Mouse (Mus musculus) left cerebral cortex, postnatal 10 days (tissue): ENCODE measurements around the gene Bfsp1. TPM values are rescaled to one million over a fixed set of nuclear protein-coding genes. Genes with fewer than 3 reads are reported as not detected.

Source experiments
- DNase-seq, 2 experiments: peaks; one replicate each; pipeline ENCODE4 v3.0.0; 2021 to 2022; ENCODE audit warnings: low spot score in 2 of 2, mixed read lengths in 1 of 2; ENCODE audit errors: extremely low spot score in 1 of 2
- intact Hi-C: fragments of 180-260 bp; cut with DNase I; formaldehyde crosslinking; loops from one replicate; pipeline ENCODE4 v1.15.1; 2025
- total RNA-seq, 2 experiments: library from RNA; stranded (reverse); gene quantifications; 2 replicates each; pipeline ENCODE4 v1.2.3; 2021

Bfsp1 gene
- total RNA-seq, 2 experiments from 2014 or later, result 3.1 to 3.7 TPM

DNA sequence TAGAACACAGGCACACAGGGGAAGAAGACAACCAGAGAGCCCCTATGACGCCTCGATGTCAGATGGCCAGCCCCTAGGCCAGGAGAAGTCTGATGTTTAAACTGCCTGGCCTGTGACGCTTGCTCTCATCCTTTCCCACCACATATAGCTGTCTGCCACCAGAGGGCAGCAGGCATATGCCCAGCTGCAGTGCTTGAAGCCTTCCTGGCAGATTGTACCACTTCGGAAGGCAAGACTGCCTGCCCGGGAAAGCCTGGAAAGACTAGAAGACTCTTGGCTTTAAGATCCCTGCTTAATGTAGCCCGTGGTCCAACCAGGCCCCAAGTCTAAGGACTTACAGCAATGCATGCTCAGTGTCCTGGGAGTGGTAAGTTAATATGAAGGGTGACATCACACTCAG is 4.4 kb upstream of the Bfsp1 start:
- intact Hi-C loops, result loop anchor here (5.0 to 10.0 kb wide), 3 partner anchors 350 to 587 kb away; no protein-coding TSS in a partner anchor
- peak; percentile 80 to 85 for DNase-seq

DNA sequence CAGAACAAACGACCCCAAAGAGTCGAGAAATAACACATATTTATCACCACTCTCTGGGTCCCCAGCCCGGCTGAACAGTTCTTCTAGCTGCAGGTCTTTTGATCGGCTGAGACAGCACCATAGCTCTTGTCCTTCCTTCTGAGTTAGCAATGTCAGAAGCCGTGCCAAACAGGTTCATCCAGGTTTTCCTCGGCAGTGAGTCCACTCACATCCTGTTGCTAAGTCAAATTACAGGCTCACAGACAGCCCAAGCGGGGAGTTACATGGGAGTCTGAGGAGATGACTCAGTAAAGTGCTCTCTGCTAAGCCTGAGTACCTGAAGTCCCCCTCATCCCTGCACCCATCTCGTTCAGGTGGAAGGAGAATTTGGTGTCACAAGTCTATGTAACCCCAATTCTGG is 1.6 kb upstream of the Bfsp1 start:
- intact Hi-C loops, result loop anchor here (10.0 kb wide), 1 partner anchor 590 kb away; no protein-coding TSS in a partner anchor
- no peak for DNase-seq

DNA sequence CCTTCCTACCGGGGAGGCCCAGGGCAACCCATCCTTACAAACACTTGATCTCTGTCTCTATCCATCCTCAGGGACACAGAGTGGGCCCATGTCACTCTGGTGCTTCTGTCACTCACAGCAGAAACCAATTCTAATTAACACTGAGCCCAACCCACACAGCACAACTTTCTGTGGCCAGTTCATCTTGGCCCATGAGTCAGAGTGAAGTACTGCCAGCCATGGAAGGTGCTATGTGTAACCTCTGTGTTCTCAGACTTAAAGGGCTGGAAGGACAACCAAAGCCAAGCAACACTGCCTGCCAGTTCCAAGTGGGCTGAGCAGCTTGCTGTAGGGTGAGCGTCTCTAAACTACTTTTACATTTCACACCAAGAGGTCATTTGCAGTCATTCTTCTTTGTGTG is 3.8 kb downstream of the Bfsp1 start:
- no peak for DNase-seq
- intact Hi-C loops, result no loop called here

DNA sequence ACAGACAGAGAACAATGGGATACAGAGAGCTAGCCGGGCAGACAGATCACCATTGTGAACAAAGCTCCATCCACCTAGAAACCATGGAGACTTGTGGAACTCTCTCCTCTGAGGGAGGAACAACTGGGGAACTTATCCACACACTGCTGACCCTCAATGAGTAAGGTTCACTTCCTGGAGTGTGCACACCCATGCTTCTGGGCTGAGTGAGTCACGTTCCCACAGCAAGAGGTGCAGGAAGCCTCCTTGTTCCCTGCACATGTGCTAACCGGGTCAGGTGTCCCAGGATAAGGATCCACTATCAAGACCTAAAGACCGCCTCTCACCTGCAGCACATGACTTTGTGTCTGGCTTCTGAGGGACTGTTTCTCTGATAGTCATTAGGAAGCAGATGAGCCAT is 9.5 kb downstream of the Bfsp1 start:
- intact Hi-C loops, result no loop called here
- no peak for DNase-seq

DNA sequence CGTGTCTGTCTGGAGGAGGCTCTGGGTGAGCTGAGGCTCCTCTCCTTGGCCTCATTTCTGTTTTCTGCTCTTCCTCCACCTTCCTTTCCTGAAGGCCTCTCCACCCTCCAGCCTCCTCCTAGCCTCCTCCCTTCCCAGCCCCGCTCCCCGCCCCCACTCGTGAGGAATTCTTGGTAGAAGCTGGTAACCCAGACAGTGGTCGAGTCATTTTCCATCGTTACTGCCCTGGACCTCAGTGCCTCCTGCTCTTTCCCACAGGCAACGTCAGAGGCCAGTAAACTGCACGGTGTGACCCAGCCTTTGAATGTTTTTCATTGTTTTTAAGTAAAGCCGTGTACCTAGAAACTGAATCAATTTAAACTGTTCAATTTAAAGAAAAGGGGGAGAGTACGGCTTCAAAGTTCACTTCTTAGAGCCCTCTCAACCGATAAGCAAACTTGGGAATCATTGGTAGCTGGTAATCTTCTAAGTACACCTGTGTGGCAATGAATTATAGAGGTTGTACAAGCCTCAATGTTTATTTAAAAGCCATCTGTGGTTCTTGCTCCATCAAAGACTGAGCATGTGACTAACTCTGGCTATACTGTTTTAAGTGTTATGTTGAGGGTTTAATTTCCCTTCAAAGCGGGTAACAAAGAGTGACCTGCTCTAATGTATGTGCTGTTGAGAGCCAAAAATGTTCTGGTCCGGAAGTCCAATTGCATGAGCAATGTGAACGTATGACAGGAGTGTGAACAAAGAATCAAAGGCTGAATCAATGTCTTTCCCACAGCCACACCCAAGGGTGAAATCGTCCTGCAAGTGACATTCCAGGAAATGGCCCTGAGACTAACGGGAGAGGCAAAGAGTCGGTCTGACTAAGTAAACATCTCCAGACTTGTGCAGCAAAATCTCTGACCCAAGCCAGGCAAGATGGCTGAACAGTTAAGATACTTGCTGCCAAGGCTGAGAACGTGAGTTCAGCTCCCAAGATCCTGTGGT is 10.4 kb downstream of the Bfsp1 start:
- DNase-seq, result no peak
- intact Hi-C loops, result no loop called here

DNA sequence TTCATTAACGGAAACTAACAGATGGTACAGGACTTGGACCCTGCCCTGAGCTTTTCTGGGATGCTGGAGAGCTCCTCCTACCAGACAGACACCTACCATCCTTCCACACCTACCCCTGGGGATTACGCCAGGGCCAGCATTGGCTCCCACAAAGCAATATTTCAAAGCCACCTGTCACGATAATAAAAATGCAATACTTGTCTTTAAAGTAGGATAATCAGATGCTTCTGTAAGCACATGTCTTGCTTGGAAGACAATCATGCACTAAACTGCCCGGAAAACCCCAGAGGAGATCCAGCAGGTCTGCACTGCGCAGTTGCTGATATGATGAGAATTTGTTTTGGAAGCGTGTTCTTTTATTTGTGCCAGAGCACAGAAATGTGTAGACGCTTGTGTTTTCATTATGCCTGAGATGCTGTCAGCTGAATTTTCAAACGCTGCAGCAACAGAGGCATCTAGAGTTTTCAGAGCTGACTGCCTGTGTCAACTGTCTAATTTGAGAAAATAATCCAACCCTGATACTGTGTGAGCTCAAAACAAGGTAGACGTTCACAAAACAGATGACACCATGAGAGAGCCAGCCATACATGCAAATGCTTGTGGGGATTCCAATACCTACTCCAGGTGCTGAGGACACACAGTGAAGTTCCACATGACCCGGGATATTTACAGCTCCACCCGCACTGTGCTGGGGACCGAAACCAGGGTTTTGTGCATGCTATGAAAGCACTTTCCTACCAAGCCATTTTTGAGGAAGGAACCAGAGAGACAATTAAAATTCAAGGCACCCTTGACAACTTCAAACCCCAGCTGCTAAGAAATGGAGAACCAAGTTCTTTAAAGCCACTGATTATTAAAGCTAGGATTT is 11.4 kb downstream of the Bfsp1 start:
- intact Hi-C loops, result no loop called here
- DNase-seq, result no peak

DNA sequence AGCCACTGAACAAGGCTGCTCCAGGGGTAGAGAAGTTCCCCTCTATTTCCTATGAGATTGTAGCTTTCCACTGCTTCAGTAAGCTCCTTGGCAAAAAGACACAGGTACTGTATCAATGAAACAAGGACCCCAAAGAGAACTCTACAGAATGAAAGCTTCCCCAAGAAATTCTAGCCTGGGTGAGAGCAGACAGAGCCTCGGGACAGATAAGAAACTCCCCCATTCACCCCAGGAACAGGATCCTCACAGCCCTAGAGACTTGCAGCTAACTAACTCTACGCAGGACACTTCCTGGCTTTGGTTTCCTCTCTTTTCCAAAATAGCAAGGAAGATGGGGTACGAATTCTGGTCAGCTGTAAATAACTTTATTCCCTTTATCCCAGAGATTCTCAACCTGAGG is 15.7 kb downstream of the Bfsp1 start:
- intact Hi-C loops, result no loop called here

DNA sequence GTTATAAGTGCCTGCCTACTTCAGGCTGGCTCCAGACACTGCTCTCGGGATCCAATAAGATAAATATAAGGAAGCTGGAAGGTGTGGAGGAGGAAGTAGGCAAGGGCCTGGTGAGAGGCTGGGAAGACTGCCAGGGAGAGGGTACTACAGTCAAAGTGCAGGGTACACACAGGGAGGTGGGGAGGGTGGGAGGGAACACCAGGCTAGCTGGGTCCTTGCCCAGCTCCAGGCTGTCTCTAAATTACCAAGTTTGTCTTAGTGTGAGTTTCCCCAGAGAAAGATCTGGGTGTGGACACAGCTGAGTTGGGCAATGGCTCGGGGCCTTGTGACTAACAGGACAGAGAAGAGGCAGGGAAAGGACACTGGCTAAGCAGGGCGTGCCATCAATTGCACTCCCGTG is 16.2 kb downstream of the Bfsp1 start:
- DNase-seq, result no peak
- intact Hi-C loops, result no loop called here

More for the DNA sequence above, 15.7 kb downstream of the Bfsp1 start:
- DNase-seq, result no peak

DNA sequence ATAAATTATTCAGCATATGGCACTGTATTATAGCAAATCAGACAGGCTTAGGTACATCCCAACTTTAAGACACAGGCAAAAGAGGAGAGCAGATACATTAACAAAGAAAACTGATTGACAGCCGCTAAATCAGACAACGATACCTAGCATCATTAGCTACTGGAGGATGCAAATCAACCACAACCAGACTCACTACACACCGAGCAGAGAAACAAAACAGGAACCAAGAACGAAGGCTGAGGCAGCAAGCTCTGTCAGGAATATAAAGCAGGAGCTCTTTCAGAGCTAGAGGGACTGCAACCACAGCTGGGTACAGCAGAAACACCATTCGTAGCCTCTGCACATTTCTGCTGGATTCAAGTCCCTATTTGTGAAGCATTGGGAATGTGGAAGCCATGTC is 18.2 kb downstream of the Bfsp1 start:
- no peak for DNase-seq
- intact Hi-C loops, result no loop called here

DNA sequence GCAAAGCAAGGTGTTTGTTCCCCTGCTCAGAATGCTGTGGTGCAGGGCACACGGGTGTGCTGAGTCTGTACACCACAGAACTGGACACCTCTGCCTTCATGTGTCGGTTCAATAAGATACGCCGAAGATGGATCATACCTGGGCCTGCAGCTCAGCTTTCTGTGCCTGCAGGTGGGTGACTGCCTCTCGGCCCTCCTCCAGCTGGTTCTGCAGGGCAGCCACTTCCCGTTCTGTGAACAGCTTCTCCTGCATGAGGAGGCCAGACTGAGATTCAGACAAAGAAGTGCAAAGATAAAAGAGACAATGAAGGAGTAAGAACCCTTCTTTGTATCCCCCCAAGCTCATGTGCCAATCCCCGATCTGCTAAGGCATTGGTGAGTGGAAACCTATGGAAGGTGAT is 21.4 kb downstream of the Bfsp1 start:
- no peak for DNase-seq
- intact Hi-C loops, result no loop called here

DNA sequence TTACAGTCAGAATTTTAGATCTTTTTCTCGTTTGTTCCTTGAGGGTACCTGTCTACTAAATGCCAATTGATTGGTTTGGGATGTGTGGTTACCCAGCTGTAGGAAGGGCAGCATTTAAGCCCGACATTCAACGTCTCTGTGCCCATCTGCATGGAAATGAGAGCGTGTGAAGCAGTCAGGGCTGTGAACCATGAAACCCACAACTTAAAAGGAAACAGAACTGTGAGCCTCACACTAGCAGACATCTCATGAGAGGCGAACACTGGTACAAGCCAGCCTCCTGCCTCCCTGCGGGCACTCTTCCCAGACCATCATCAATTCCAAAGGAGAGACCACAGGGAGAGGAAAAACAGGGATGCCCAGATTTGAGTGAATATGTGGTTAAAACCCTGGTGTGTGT is 22.1 kb downstream of the Bfsp1 start:
- intact Hi-C loops, result no loop called here
- DNase-seq, result no peak

DNA sequence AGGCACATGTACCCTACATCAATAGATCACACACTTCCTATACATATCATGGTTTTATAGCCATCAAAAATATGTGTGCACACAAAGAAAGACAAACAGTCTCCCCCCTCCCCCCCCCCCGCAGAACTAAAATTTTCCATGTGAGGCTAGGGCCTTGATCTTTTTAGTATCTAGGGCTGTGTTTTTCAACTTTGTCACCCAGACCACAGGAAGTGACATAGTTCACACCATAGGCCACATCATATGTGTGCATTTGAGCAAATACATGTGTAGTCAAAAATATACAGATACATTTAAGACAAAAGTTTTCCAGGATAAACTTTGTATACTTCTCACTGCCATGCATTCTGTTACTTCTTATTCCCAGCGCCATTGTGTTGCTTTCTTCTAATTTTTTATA is 23.5 kb downstream of the Bfsp1 start:
- no peak for DNase-seq
- intact Hi-C loops, result loop anchor here (5.0 to 10.0 kb wide), 2 partner anchors 445 to 613 kb away; no protein-coding TSS in a partner anchor

DNA sequence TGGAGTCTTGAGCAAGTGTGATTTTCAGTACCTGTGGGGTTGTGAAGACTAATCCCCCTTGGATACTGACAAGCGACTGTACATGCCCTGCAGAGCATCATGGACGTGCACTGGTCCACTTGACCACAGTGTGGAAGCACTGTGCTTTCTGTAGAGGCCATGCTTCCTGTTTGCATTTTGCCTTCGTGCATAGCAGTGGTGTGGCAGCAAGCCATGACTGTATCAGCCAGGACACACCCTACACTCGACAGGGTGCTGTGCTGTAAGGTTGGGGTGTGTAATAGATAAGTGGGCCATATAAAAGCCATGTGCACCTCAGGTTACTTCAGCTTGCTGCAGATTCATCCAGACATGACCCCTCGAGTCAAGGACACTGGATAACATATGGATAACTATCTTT is 24.3 kb downstream of the Bfsp1 start:
- peak in 1 of 2 experiments; percentile 41 for DNase-seq
- intact Hi-C loops, result loop anchor here (5.0 to 10.0 kb wide), 2 partner anchors 446 to 614 kb away; no protein-coding TSS in a partner anchor

DNA sequence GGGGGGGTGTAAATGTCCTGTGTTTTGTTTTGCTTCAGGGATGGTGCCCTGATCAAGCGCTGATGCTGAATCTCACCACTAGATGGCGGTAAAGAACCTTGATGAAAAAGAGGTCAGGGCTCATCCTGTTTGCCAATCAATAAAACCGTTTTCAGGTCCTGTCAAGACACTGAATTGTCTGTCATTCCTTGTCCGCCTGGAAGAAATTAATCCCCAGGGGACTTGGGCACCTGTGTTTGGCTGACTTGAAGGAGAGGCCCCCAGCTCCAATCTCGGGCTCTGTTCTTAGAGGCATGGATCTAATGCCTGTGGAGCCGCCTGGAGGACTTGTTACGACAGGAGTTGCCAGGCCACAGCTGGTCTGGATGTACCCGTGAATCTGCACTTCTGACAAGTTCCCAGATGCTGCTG is 25.7 kb downstream of the Bfsp1 start:
- intact Hi-C loops, result loop anchor here (5.0 to 10.0 kb wide), 2 partner anchors 448 to 615 kb away; no protein-coding TSS in a partner anchor
- peak; percentile 63 to 65 for DNase-seq

DNA sequence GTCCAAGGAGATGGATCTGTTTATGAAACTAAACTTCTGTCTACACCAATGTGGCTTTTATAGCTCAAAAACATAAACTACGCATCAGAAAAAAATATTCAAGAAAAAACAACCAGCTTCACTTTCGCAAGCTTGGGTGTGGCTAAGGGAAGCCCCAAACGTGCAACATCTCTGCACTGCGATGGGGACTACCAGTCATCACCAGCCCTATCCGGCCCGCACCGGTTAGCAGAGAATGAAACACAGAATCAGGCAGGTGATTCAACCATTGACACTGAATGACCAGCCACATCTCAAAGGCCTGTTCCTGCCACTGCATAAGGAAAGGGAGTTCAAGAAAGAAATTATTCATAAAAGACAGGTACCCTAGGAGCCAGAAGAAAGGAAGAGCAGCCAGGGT is 27.2 kb downstream of the Bfsp1 start:
- intact Hi-C loops, result loop anchor here (5.0 to 10.0 kb wide), 2 partner anchors 449 to 616 kb away; no protein-coding TSS in a partner anchor
- no peak for DNase-seq

DNA sequence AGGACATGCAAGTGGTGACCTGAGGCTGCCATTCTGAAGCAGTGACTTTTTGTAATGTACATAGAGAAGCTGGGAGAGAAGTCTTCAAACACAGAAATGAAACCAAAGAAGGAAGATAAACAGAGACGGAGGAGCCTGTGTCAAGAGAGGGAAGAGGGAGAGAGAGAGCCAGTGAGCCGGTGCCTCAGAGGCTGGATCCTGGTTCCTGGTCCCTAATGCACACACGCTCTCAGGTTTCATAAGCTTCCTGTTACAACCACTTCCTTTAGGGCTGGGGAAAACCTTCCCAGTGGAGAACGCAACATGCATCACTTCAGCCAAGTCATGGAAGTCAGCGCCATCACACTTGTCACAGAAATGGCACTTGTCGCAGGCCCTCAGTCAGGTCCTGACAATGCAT is 28.9 kb downstream of the Bfsp1 start:
- intact Hi-C loops, result loop anchor here (10.0 kb wide), 1 partner anchor 451 kb away; no protein-coding TSS in a partner anchor
- DNase-seq, result no peak

DNA sequence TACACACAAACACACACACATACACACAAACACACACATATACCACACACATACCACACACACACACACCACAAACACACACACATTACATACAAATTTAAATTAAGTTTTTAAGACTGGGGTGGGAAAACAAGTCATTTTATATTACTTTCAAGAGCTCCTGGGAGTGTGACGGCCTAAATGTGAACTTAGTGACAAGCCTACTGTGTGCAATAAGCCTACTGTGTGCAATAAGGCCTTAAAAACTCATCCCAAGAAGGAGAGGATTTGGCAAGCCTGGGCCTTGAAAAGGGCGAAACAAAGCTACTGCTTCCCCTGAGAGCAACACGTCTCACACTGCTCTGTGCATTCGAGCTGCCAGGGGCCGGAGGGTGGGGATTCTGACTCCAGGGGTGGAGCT is 30.3 kb downstream of the Bfsp1 start:
- no peak for DNase-seq
- intact Hi-C loops, result loop anchor here (10.0 kb wide), 1 partner anchor 452 kb away; no protein-coding TSS in a partner anchor

DNA sequence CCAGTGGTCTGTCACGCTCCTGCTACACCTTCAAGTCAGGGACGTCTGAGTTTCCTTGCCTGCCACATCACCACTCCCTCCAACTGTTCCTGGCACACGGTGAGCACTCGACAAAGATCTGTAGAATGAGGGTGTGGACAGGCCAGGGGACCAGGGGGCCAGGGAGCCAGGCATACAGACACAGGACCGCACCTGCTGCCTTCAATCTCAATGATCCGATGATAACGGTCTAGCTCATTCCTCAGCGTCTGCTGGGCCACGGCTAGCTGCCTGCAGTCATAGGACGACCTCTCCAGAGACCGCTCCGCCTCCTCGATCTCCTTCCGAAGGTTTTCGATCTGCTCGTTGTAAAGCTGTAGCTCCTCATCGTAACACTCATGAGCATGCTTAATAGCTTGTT is 31.3 kb downstream of the Bfsp1 start:
- DNase-seq, result no peak
- intact Hi-C loops, result loop anchor here (10.0 kb wide), 1 partner anchor 453 kb away; no protein-coding TSS in a partner anchor

DNA sequence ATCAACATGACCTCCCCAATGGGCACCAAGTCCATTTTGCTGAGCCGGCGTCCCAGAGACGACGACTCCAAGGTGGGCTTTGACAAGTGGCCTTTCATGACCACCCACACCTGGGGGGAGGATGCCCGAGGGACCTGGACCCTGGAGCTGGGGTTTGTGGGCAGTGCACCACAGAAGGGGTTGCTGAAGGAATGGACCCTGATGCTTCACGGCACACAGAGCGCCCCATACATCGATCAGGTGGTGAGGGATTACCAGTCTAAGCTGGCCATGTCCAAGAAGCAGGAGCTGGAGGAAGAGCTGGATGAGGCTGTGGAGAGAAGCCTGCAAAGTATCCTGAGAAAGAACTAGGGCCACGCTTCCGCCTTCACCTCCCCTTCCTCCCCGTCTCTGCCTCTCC is 49.5 kb downstream of the Bfsp1 start:
- intact Hi-C loops, result no loop called here
- no peak for DNase-seq
